Mouse (Mus musculus) mouse embryonic stem cell (cell line): ENCODE data around the gene Fbxo17.

Experiments used
- in situ Hi-C, 2 experiments: fragments of 300-500 bp; cut with MboI; formaldehyde crosslinking; loops; 1 replicate in 1 of 2; 3 replicates in 1 of 2; pipeline ENCODE4 v1.14.3; 2019 to 2020; ENCODE audit warnings: low sequenced_read_pairs in 2 of 2, low pct_unique_long_range_greater_than_20kb in 1 of 2, mixed read lengths in 1 of 2; ENCODE audit not compliant: unreplicated experiment in 1 of 2

Gene Fbxo17

GRCm38 (mm10) chr7:28749935-28750334 lies 33.3 kb downstream of the Fbxo17 start:
- in situ Hi-C loops: no loop called here

- in situ Hi-C loops: no loop called here
Measured at GRCm38 (mm10) chr7:28756079-28756478, 39.5 kb downstream of the Fbxo17 start, which contains the start of gene Ccer2. Ccer2 (plus strand) TSS chr7:28756174.

GRCm38 (mm10) chr7:28758623-28759022 lies 42.0 kb downstream of the Fbxo17 start:
- in situ Hi-C loops: no loop called here

- in situ Hi-C loops: no loop called here
Measured at GRCm38 (mm10) chr7:28761907-28762306, 45.3 kb downstream of the Fbxo17 start.

- in situ Hi-C loops: no loop called here
Measured at GRCm38 (mm10) chr7:28765211-28765610, 48.6 kb downstream of the Fbxo17 start.

- in situ Hi-C loops: no loop called here
Measured at GRCm38 (mm10) chr7:28766173-28766879, 49.7 kb downstream of the Fbxo17 start, which contains the start of gene Sirt2. Sirt2 (plus strand) TSS chr7:28766735.

GRCm38 (mm10) chr7:28766910-28767309 lies 50.3 kb downstream of the Fbxo17 start:
- in situ Hi-C loops: no loop called here

GRCm38 (mm10) chr7:28767462-28767965 lies 50.9 kb downstream of the Fbxo17 start, which contains the start of gene Nfkbib:
Nfkbib (minus strand) TSS chr7:28767512.
- in situ Hi-C loops: no loop called here

GRCm38 (mm10) chr7:28769414-28769958 lies 52.9 kb downstream of the Fbxo17 start:
- in situ Hi-C loops: no loop called here

- in situ Hi-C loops: no loop called here
Measured at GRCm38 (mm10) chr7:28770309-28770708, 53.7 kb downstream of the Fbxo17 start.

- in situ Hi-C loops: no loop called here
Measured at GRCm38 (mm10) chr7:28771867-28772266, 55.3 kb downstream of the Fbxo17 start.

GRCm38 (mm10) chr7:28773163-28773562 lies 56.6 kb downstream of the Fbxo17 start:
- in situ Hi-C loops: no loop called here

- in situ Hi-C loops: no loop called here
Measured at GRCm38 (mm10) chr7:28774164-28774563, 57.6 kb downstream of the Fbxo17 start.

- in situ Hi-C loops: no loop called here
Measured at GRCm38 (mm10) chr7:28775129-28775528, 58.5 kb downstream of the Fbxo17 start.

- in situ Hi-C loops: no loop called here
Measured at GRCm38 (mm10) chr7:28778825-28779224, 62.2 kb downstream of the Fbxo17 start.

GRCm38 (mm10) chr7:28780067-28780658 lies 63.6 kb downstream of the Fbxo17 start:
- in situ Hi-C loops: no loop called here

GRCm38 (mm10) chr7:28780857-28781256 lies 64.3 kb downstream of the Fbxo17 start:
- in situ Hi-C loops: no loop called here

GRCm38 (mm10) chr7:28781261-28781663 lies 64.7 kb downstream of the Fbxo17 start:
- in situ Hi-C loops: no loop called here

- in situ Hi-C loops: no loop called here
Measured at GRCm38 (mm10) chr7:28785161-28785560, 68.6 kb downstream of the Fbxo17 start.
